Mouse (Mus musculus): Measurements from ENCODE around the gene Taf11.

GRCm38 (mm10) chr17:27934136-27934910 is 24.7 kb upstream of the Taf11 start:
- TF ChIP-seq CTCF (IDR thresholded peaks at IDR 0.05; ENCODE audit: low read depth, low read length), result no peak
- no peak for TF ChIP-seq EP300 (IDR thresholded peaks at IDR 0.05; ENCODE audit: insufficient read depth, low read depth, low read length)

All from ES-Bruce4 (cell line).